Mouse (Mus musculus): ENCODE data around the gene Ace. TPM values are rescaled to one million over a fixed set of nuclear protein-coding genes. Genes with fewer than 3 reads are reported as not detected.
A peak's percentile ranks its signal among the peaks of the same experiment; 100 is the strongest.

Gene Ace
- polyA plus RNA-seq, 1 experiment from 2014 or later, result 0.26 TPM

- no peak overlapping the region for H3K9ac ChIP-seq (ENCODE audit: low read depth, low read length)
- H3K4me2 ChIP-seq, result no peak overlapping the region
- 55% methylated on average over 2 of the region's 2 CpGs for WGBS
- no peaks in the 10 kb centered on the region for H3K27me3 ChIP-seq (replicated peaks; ENCODE audit: control insufficient read depth, insufficient read depth, low read length)
- ATAC-seq (replicated peaks; ENCODE audit: low FRiP score) (no peak), DNase-seq (ENCODE audit: low spot score) (no peak)
- no peak overlapping the region for H3K4me3 ChIP-seq (ENCODE audit: low read depth, low read length)
- no peaks in the 10 kb centered on the region for H3K36me3 ChIP-seq (ENCODE audit: control insufficient read depth, insufficient read depth, low read length)
- H3K4me1 ChIP-seq (replicated peaks; ENCODE audit: control insufficient read depth, insufficient read depth, low read length), result no peaks in the 10 kb centered on the region; the same call in 1 of the 2 replicates
- no peaks in the 10 kb centered on the region for H3K9me3 ChIP-seq (ENCODE audit: control insufficient read depth, low read length)
- no peak overlapping the region for H3K27ac ChIP-seq (ENCODE audit: low read depth, low read length)
Measured at GRCm38 (mm10) chr11:105990231-105990630, 22.5 kb downstream of the Ace start.

DNA sequence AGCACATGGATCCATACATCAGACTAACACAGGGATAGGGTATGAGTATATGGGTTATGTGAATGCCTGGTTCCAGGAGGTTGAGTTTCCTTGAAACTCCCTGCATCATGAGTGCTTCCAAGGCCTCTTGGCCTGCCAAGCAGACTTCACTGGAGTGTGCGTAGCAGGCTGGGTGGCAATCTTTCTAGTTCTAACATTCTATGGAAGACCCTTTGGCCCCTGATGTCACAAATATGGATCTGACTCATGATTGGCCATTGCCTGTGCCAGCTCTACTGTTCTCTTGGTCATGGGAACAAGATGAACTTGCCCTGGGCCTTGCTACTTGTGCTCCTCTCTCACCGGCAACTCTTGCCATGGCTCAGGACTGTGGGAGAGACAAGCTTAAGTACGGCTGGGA lies 26.6 kb downstream of the Ace start, which contains the start of gene Ace3:
Gene Ace3, plus strand, starts transcription at position 301 of the 400 bp plus-strand sequence.
- 89% methylated on average over 3 of the region's 3 CpGs for WGBS
- ATAC-seq (replicated peaks; ENCODE audit: low FRiP score), result no peak

DNA sequence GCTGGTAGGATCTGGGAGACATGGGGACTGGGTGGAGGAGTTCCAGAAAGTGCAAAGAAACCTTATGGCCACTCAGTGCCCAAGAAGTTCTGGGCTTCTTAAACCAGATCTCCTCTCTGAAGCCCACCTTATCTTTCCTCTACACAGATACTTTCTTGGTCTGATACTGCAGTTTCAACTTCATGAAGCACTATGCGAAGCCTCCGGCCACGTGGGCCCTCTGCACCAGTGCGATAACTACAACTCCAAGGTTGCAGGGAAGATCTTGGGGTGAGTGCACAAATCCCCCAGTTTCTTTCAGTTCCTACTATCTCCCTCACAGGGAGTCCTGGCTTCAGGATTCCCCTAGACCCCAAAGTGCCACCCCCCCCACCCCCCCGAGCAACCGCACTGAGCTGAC lies 32.3 kb downstream of the Ace start:
- 83% methylated on average over 6 of the region's 6 CpGs for WGBS
- ATAC-seq (replicated peaks; ENCODE audit: low FRiP score), result no peak

More for the DNA sequence above, 26.6 kb downstream of the Ace start, which contains the start of gene Ace3:
- H3K9me3 ChIP-seq (ENCODE audit: control insufficient read depth, low read length), result no peaks in the 10 kb centered on the region
- H3K9ac ChIP-seq (ENCODE audit: low read depth, low read length), result no peak within 1 kb of the TSS
- no peak for DNase-seq (ENCODE audit: low spot score)
- no peak within 1 kb of the TSS for H3K27ac ChIP-seq (ENCODE audit: low read depth, low read length)
- H3K4me2 ChIP-seq, result no peak within 1 kb of the TSS
- H3K36me3 ChIP-seq (ENCODE audit: control insufficient read depth, insufficient read depth, low read length), result no peaks in the 10 kb centered on the region
- H3K4me3 ChIP-seq (ENCODE audit: low read depth, low read length), result no peak within 1 kb of the TSS
- no peaks in the 10 kb centered on the region; the same call in 1 of the 2 replicates for H3K4me1 ChIP-seq (replicated peaks; ENCODE audit: control insufficient read depth, insufficient read depth, low read length)
- H3K27me3 ChIP-seq (replicated peaks; ENCODE audit: control insufficient read depth, insufficient read depth, low read length), result no peaks in the 10 kb centered on the region

DNA sequence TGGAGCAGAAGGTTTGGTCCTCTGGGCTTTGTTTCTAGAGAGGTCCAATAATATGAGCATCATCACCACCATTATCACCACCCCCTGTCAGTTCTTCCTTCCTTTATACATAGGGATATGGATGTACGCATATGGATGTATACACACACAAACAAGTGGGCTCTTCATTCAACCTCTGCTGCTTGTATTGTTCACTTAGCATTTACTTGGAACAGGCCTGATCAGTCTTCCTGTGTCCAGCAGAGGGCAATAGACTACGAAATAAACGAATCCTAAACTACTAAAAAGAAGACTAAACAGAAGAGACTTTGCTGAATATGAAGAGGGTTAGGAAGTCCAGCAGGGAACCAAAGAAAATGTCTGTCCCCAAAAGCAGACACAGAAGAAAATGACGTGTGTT lies 34.0 kb downstream of the Ace start:
- Histone ChIP-seq H3K4me3 (ENCODE audit: low read depth, low read length) (no peak overlapping the region), H3K36me3 (ENCODE audit: control insufficient read depth, insufficient read depth, low read length) (no peaks in the 10 kb centered on the region), H3K4me1 (replicated peaks; ENCODE audit: control insufficient read depth, insufficient read depth, low read length) (no peaks in the 10 kb centered on the region), H3K9ac (ENCODE audit: low read depth, low read length) (no peak overlapping the region), H3K27me3 (replicated peaks; ENCODE audit: control insufficient read depth, insufficient read depth, low read length) (no peaks in the 10 kb centered on the region; the same call in 1 of the 2 replicates), H3K9me3 (ENCODE audit: control insufficient read depth, low read length) (no peaks in the 10 kb centered on the region), H3K27ac (ENCODE audit: low read depth, low read length) (no peak overlapping the region), H3K4me2 (no peak overlapping the region)
- WGBS, result 39% methylated on average over 4 of the region's 4 CpGs
- ATAC-seq (replicated peaks; ENCODE audit: low FRiP score) (no peak), DNase-seq (ENCODE audit: low spot score) (no peak)

More for the DNA sequence above, 32.3 kb downstream of the Ace start:
- Histone ChIP-seq H3K4me1 (replicated peaks; ENCODE audit: control insufficient read depth, insufficient read depth, low read length) (no peaks in the 10 kb centered on the region), H3K27me3 (replicated peaks; ENCODE audit: control insufficient read depth, insufficient read depth, low read length) (no peaks in the 10 kb centered on the region; the same call in 1 of the 2 replicates), H3K27ac (ENCODE audit: low read depth, low read length) (no peak overlapping the region), H3K4me3 (ENCODE audit: low read depth, low read length) (no peak overlapping the region), H3K9me3 (ENCODE audit: control insufficient read depth, low read length) (no peaks in the 10 kb centered on the region), H3K4me2 (no peak overlapping the region), H3K9ac (ENCODE audit: low read depth, low read length) (no peak overlapping the region), H3K36me3 (ENCODE audit: control insufficient read depth, insufficient read depth, low read length) (no peaks in the 10 kb centered on the region)
- no peak for DNase-seq (ENCODE audit: low spot score)

DNA sequence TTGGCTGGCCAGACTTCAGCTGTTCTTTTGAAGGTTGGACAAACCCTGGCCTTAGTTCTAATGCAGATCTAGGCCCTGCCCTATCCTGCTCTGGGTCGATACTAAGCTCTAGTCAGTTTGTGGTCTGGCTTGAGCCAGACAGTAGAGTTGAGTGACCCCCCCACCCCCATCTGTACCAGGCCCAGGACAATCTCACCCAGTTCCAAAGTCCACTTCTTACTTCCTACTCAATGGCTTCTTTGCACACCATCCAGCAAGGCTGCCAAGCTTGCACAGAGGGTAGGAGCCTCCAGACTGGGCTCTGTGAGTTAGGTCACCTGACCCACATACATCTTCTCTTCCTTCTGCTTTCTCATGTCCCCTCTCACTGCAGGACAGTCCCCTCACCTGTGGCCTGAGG lies 36.8 kb downstream of the Ace start:
- no peak for ATAC-seq (replicated peaks; ENCODE audit: low FRiP score)
- WGBS, result 84% methylated on average over 1 of the region's 1 CpGs

GRCm38 (mm10) chr11:106005970-106006369 lies 38.2 kb downstream of the Ace start:
- Histone ChIP-seq H3K27me3 (replicated peaks; ENCODE audit: control insufficient read depth, insufficient read depth, low read length) (peaks cover 31% of the 10 kb centered on the region), H3K4me3 (ENCODE audit: low read depth, low read length) (no peak overlapping the region), H3K36me3 (ENCODE audit: control insufficient read depth, insufficient read depth, low read length) (no peaks in the 10 kb centered on the region), H3K9me3 (ENCODE audit: control insufficient read depth, low read length) (no peaks in the 10 kb centered on the region), H3K27ac (ENCODE audit: low read depth, low read length) (no peak overlapping the region), H3K4me2 (no peak overlapping the region), H3K9ac (ENCODE audit: low read depth, low read length) (no peak overlapping the region), H3K4me1 (replicated peaks; ENCODE audit: control insufficient read depth, insufficient read depth, low read length) (peaks cover 3% of the 10 kb centered on the region; the same call in 1 of the 2 replicates)
- ATAC-seq (replicated peaks; ENCODE audit: low FRiP score) (no peak), DNase-seq (ENCODE audit: low spot score) (no peak)
- WGBS, result 51% methylated on average over 5 of the region's 5 CpGs

More for the DNA sequence above, 36.8 kb downstream of the Ace start:
- H3K4me1 ChIP-seq (replicated peaks; ENCODE audit: control insufficient read depth, insufficient read depth, low read length), result peaks cover 3% of the 10 kb centered on the region; the same call in 1 of the 2 replicates
- H3K36me3 ChIP-seq (ENCODE audit: control insufficient read depth, insufficient read depth, low read length), result no peaks in the 10 kb centered on the region
- H3K9ac ChIP-seq (ENCODE audit: low read depth, low read length), result no peak overlapping the region
- H3K4me3 ChIP-seq (ENCODE audit: low read depth, low read length), result no peak overlapping the region
- H3K27me3 ChIP-seq (replicated peaks; ENCODE audit: control insufficient read depth, insufficient read depth, low read length), result peaks cover 17% of the 10 kb centered on the region
- H3K27ac ChIP-seq (ENCODE audit: low read depth, low read length), result no peak overlapping the region
- no peak overlapping the region for H3K4me2 ChIP-seq
- no peaks in the 10 kb centered on the region for H3K9me3 ChIP-seq (ENCODE audit: control insufficient read depth, low read length)
- DNase-seq (ENCODE audit: low spot score), result no peak

- Histone ChIP-seq H3K27me3 (replicated peaks; ENCODE audit: control insufficient read depth, insufficient read depth, low read length) (peaks cover 42% of the 10 kb centered on the region), H3K9me3 (ENCODE audit: control insufficient read depth, low read length) (no peaks in the 10 kb centered on the region)
Measured at GRCm38 (mm10) chr11:106007821-106008220, 40.1 kb downstream of the Ace start, which contains the start of gene Kcnh6. TSS of gene Kcnh6 (plus strand) at chr11:106008124.

DNA sequence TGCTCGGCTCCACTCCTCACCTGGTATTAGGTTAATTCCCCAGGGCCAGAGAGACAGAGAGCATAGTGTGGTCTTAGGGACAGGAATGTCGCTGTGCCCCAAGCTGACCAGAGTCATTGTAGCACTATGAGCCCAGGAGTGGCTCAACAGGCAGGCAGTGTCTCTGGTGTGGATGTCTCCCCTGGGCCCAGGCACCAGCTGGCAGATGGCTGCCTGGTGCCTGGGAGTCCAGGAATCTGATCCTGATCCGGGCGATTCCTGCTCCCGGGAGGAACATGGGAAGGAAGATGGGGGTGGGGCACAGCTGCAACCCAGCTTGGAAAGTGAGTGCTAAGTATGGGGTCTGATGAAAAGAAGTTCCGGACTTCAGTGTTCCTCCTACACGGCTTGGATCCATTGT lies 45.0 kb downstream of the Ace start:
- H3K4me3 ChIP-seq (ENCODE audit: low read depth, low read length), result no peak overlapping the region
- no peak overlapping the region for H3K9ac ChIP-seq (ENCODE audit: low read depth, low read length)
- WGBS, result 69% methylated on average over 7 of the region's 7 CpGs
- peaks cover 62% of the 10 kb centered on the region for H3K27me3 ChIP-seq (replicated peaks; ENCODE audit: control insufficient read depth, insufficient read depth, low read length)
- DNase-seq (ENCODE audit: low spot score), result no peak
- no peaks in the 10 kb centered on the region for H3K36me3 ChIP-seq (ENCODE audit: control insufficient read depth, insufficient read depth, low read length)
- peaks cover 3% of the 10 kb centered on the region; the same call in 1 of the 2 replicates for H3K4me1 ChIP-seq (replicated peaks; ENCODE audit: control insufficient read depth, insufficient read depth, low read length)
- H3K27ac ChIP-seq (ENCODE audit: low read depth, low read length), result no peak overlapping the region
- no peaks in the 10 kb centered on the region for H3K9me3 ChIP-seq (ENCODE audit: control insufficient read depth, low read length)
- no peak for ATAC-seq (replicated peaks; ENCODE audit: low FRiP score)
- H3K4me2 ChIP-seq, result no peak overlapping the region

More at GRCm38 (mm10) chr11:106007821-106008220, 40.1 kb downstream of the Ace start, which contains the start of gene Kcnh6:
- peaks cover 3% of the 10 kb centered on the region; the same call in 1 of the 2 replicates for H3K4me1 ChIP-seq (replicated peaks; ENCODE audit: control insufficient read depth, insufficient read depth, low read length)
- WGBS, result under 1% methylated on average over 25 of the region's 25 CpGs
- H3K9ac ChIP-seq (ENCODE audit: low read depth, low read length), result no peak within 1 kb of the TSS
- H3K27ac ChIP-seq (ENCODE audit: low read depth, low read length), result no peak within 1 kb of the TSS
- ATAC-seq (replicated peaks; ENCODE audit: low FRiP score), result peak; percentile 58; the same call in 1 of the 2 replicates
- peak within 1 kb of the TSS; percentile 62 for H3K4me2 ChIP-seq
- peak; percentile 72 for DNase-seq (ENCODE audit: low spot score)
- peak within 1 kb of the TSS; percentile 33 for H3K4me3 ChIP-seq (ENCODE audit: low read depth, low read length)
- H3K36me3 ChIP-seq (ENCODE audit: control insufficient read depth, insufficient read depth, low read length), result no peaks in the 10 kb centered on the region

- DNase-seq (ENCODE audit: low spot score) (no peak), ATAC-seq (replicated peaks; ENCODE audit: low FRiP score) (no peak)
- Histone ChIP-seq H3K4me2 (no peak overlapping the region), H3K9me3 (ENCODE audit: control insufficient read depth, low read length) (no peaks in the 10 kb centered on the region), H3K4me3 (ENCODE audit: low read depth, low read length) (no peak overlapping the region), H3K27ac (ENCODE audit: low read depth, low read length) (no peak overlapping the region), H3K36me3 (ENCODE audit: control insufficient read depth, insufficient read depth, low read length) (no peaks in the 10 kb centered on the region), H3K27me3 (replicated peaks; ENCODE audit: control insufficient read depth, insufficient read depth, low read length) (peaks cover 61% of the 10 kb centered on the region), H3K4me1 (replicated peaks; ENCODE audit: control insufficient read depth, insufficient read depth, low read length) (no peaks in the 10 kb centered on the region), H3K9ac (ENCODE audit: low read depth, low read length) (no peak overlapping the region)
- 63% methylated on average over 11 of the region's 11 CpGs for WGBS
Measured at GRCm38 (mm10) chr11:106013556-106014225, 45.9 kb downstream of the Ace start.

All from liver, embryonic 11.5 days (tissue).